Mouse (Mus musculus) CH12.LX (cell line): ENCODE data around the gene Sytl1. TPM values are rescaled to one million over a fixed set of nuclear protein-coding genes. Genes with fewer than 3 reads are reported as not detected.

Experiments used
- DNase-seq: peaks from one replicate; pipeline ENCODE4 v3.0.0-alpha.2; 2013; ENCODE audit errors: extremely low read depth
- H3K27ac ChIP-seq: 2 replicates; pipeline ENCODE4 v1.5.1; 2012; ENCODE audit warnings: low read depth, mild to moderate bottlenecking, control low read depth, moderate library complexity; ENCODE audit not compliant: insufficient read depth
- H3K27me3 ChIP-seq: replicated peaks from 2 replicates; pipeline ENCODE3; 2012; ENCODE audit warnings: inconsistent platforms
- H3K36me3 ChIP-seq, 2 experiments: replicated peaks in 1 of 2; 2 replicates each; pipeline versions ENCODE3 to v1.6.1; 2012; ENCODE audit warnings: inconsistent platforms in 1 of 2, low read length in 1 of 2, mild to moderate bottlenecking in 1 of 2, mixed read lengths in 1 of 2, moderate library complexity in 1 of 2; ENCODE audit not compliant: control insufficient read depth in 1 of 2, insufficient read depth in 1 of 2
- H3K4me1 ChIP-seq, 2 experiments: 2 replicates each; pipeline ENCODE4 v1.6.1; 2012; ENCODE audit warnings: inconsistent platforms in 1 of 2, moderate library complexity in 1 of 2; ENCODE audit not compliant: insufficient read depth in 2 of 2, control insufficient read depth in 1 of 2
- H3K4me2 ChIP-seq: 2 replicates; pipeline ENCODE4 v1.6.1; 2012; ENCODE audit warnings: low read depth, mild to moderate bottlenecking, control low read depth; ENCODE audit not compliant: poor library complexity, insufficient read depth, severe bottlenecking
- H3K4me3 ChIP-seq, 3 experiments: fragments of 150-350 bp in 1 of 3; sonication (generic) in 1 of 3; replicated peaks in 1 of 3; 2 replicates each; pipeline versions ENCODE3 to v1.5.1; 2011 to 2012; ENCODE audit warnings: low read depth in 2 of 3, low read length in 2 of 3, mild to moderate bottlenecking in 2 of 3, moderate library complexity in 2 of 3, control low read depth in 1 of 3, improper control_type of control experiment in 1 of 3, inconsistent platforms in 1 of 3, mixed read lengths in 1 of 3; ENCODE audit not compliant: poor library complexity in 1 of 3
- H3K79me2 ChIP-seq: replicated peaks from 2 replicates; pipeline ENCODE4 v1.6.1; 2012; ENCODE audit warnings: mild to moderate bottlenecking, moderate library complexity; ENCODE audit not compliant: control insufficient read depth, poor library complexity, insufficient read depth, severe bottlenecking; ENCODE audit errors: extremely low read depth
- H3K9ac ChIP-seq: 2 replicates; pipeline ENCODE4 v1.6.1; 2012; ENCODE audit warnings: low read depth, mild to moderate bottlenecking, control low read depth, moderate library complexity; ENCODE audit not compliant: insufficient read depth
- H3K9me3 ChIP-seq: replicated peaks from 2 replicates; pipeline ENCODE3; 2012; ENCODE audit warnings: low read length, inconsistent platforms, mixed read lengths
- CHD1 ChIP-seq: IDR thresholded peaks from 2 replicates; pipeline ENCODE4 v1.6.1; 2012; ENCODE audit warnings: low read depth, low read length, improper control_type of control experiment, inconsistent platforms
- E2F4 ChIP-seq: IDR thresholded peaks from 2 replicates; pipeline ENCODE4 v1.6.1; 2011; ENCODE audit warnings: low read depth, low read length, improper control_type of control experiment; ENCODE audit not compliant: insufficient replicate concordance
- ELF1 ChIP-seq: IDR thresholded peaks from 2 replicates; pipeline ENCODE4 v1.6.1; 2014; ENCODE audit warnings: low read depth, mild to moderate bottlenecking, inconsistent platforms, low read length, improper control_type of control experiment
- EP300 ChIP-seq: IDR thresholded peaks from 2 replicates; pipeline ENCODE4 v1.6.1; 2011; ENCODE audit warnings: low read length, improper control_type of control experiment
- HCFC1 ChIP-seq: IDR thresholded peaks from 2 replicates; pipeline ENCODE4 v1.6.1; 2012; ENCODE audit warnings: low read depth, mild to moderate bottlenecking, inconsistent platforms, low read length, improper control_type of control experiment
- JUND ChIP-seq: conservative IDR thresholded peaks from 2 replicates; pipeline ENCODE4 v1.6.1; 2011; ENCODE audit warnings: low read depth, low read length, improper control_type of control experiment
- MAZ ChIP-seq: IDR thresholded peaks from 2 replicates; pipeline ENCODE4 v1.6.1; 2012; ENCODE audit warnings: low read depth, mild to moderate bottlenecking, inconsistent platforms, low read length, improper control_type of control experiment, moderate library complexity
- MEF2A ChIP-seq: IDR thresholded peaks from 2 replicates; pipeline ENCODE4 v1.6.1; 2014; ENCODE audit warnings: low read depth, mild to moderate bottlenecking, inconsistent platforms, low read length, improper control_type of control experiment, borderline replicate concordance
- MXI1 ChIP-seq: IDR thresholded peaks from 2 replicates; pipeline ENCODE4 v1.6.1; 2011; ENCODE audit warnings: mild to moderate bottlenecking, low read depth, low read length, improper control_type of control experiment
- NRF1 ChIP-seq: IDR thresholded peaks from 2 replicates; pipeline ENCODE4 v1.6.1; 2014; ENCODE audit warnings: low read depth, mild to moderate bottlenecking, inconsistent platforms, low read length, improper control_type of control experiment, moderate library complexity
- PAX5 ChIP-seq: IDR thresholded peaks from 2 replicates; pipeline ENCODE4 v1.6.1; 2012; ENCODE audit warnings: low read length, inconsistent platforms, mixed read lengths
- POLR2AphosphoS2 ChIP-seq: IDR thresholded peaks from 2 replicates; pipeline ENCODE4 v1.6.1; 2011; ENCODE audit warnings: low read depth, low read length, improper control_type of control experiment
- SIN3A ChIP-seq: IDR thresholded peaks from 2 replicates; pipeline ENCODE4 v1.6.1; 2012; ENCODE audit warnings: low read length, improper control_type of control experiment, inconsistent platforms
- SMC3 ChIP-seq: IDR thresholded peaks from 2 replicates; pipeline ENCODE4 v1.6.1; 2011; ENCODE audit warnings: low read depth, low read length, improper control_type of control experiment
- TBP ChIP-seq: conservative IDR thresholded peaks from 2 replicates; pipeline ENCODE4 v1.6.1; 2011; ENCODE audit warnings: low read depth, low read length, improper control_type of control experiment
- TCF12 ChIP-seq: IDR thresholded peaks from 2 replicates; pipeline ENCODE4 v1.6.1; 2014; ENCODE audit warnings: low read depth, mild to moderate bottlenecking, inconsistent platforms, low read length, improper control_type of control experiment
- ZMIZ1 ChIP-seq: IDR thresholded peaks from 2 replicates; pipeline ENCODE4 v1.6.1; 2012; ENCODE audit warnings: low read depth, mild to moderate bottlenecking, inconsistent platforms, low read length, improper control_type of control experiment
- dilution Hi-C: fragments of 300-500 bp; cut with MboI; formaldehyde crosslinking; loops from 2 replicates; pipeline ENCODE4 v1.14.3; 2020; ENCODE audit warnings: low sequenced_read_pairs; ENCODE audit not compliant: extremely low pct_unique_long_range_greater_than_20kb, extremely low pct_ligation_motif_present
- in situ Hi-C: fragments of 300-500 bp; cut with MboI; formaldehyde crosslinking; loops from 3 replicates; pipeline ENCODE4 v1.14.3; 2019; ENCODE audit warnings: low sequenced_read_pairs, low pct_ligation_motif_present, low pct_unique_long_range_greater_than_20kb, mixed read lengths
- polyA plus RNA-seq: library from polyadenylated mRNA; unstranded; fragments of >175 nt; gene quantifications from 2 replicates; pipeline ENCODE4 v1.2.1, GENCODE M21; 2012; ENCODE audit warnings: low read depth; ENCODE audit not compliant: insufficient read length
- total RNA-seq, 2 experiments: library from RNA; depleted of rRNA; stranded (reverse); fragments of 300-350 nt in 1 of 2; fragments of >200 nt in 1 of 2; gene quantifications; 2 replicates each; pipeline ENCODE4 v1.2.3; 2012 to 2014

Sytl1 gene
- total and polyA plus RNA-seq, 3 experiments: 8.2 to 20.0 (median 12.1) TPM

GRCm38 (mm10) chr4:133229582-133229981 lies 33.3 kb downstream of the Sytl1 start:
- DNase-seq: no peak
- Histone ChIP-seq H3K4me3 (no peak overlapping the region), H3K9ac (no peak overlapping the region), H3K27me3 (peaks cover 18% of the 10 kb centered on the region), H3K4me2 (no peak overlapping the region), H3K79me2 (no peaks in the 10 kb centered on the region), H3K4me1 (peaks cover 3% of the 10 kb centered on the region in 2 experiments; a peak in 2 of 4 replicates), H3K9me3 (peaks cover 7% of the 10 kb centered on the region), H3K27ac (no peak overlapping the region), H3K36me3 (no peaks in the 10 kb centered on the region)
- no peak for TF ChIP-seq TCF12
- no peak for TF ChIP-seq SIN3A
- TF ChIP-seq HCFC1: no peak
- TF ChIP-seq POLR2AphosphoS2: no peak
- no peak for TF ChIP-seq CHD1
- no peak for TF ChIP-seq TBP
- TF ChIP-seq ZMIZ1: no peak
- no peak for TF ChIP-seq PAX5
- in situ Hi-C loops (no loop called here), dilution Hi-C loops (no loop called here)

- Histone ChIP-seq H3K4me2 (no peak overlapping the region), H3K4me3 (no peak overlapping the region), H3K9me3 (peaks cover 7% of the 10 kb centered on the region), H3K27me3 (peaks cover 34% of the 10 kb centered on the region), H3K4me1 (peaks cover 3% of the 10 kb centered on the region in 2 experiments; a peak in 2 of 4 replicates), H3K9ac (no peak overlapping the region), H3K79me2 (no peaks in the 10 kb centered on the region), H3K27ac (no peak overlapping the region), H3K36me3 (no peaks in the 10 kb centered on the region)
- in situ Hi-C loops (no loop called here), dilution Hi-C loops (no loop called here)
- DNase-seq: no peak
- TF ChIP-seq MAZ (no peak), EP300 (no peak), SMC3 (no peak), JUND (no peak), SIN3A (no peak), MEF2A (no peak), TBP (no peak), NRF1 (no peak), MXI1 (no peak), ELF1 (no peak), E2F4 (no peak), HCFC1 (no peak)
Measured at GRCm38 (mm10) chr4:133227636-133228035, 35.3 kb downstream of the Sytl1 start.
